Mouse (Mus musculus): ENCODE data around the gene Vcl. TPM values are rescaled to one million over a fixed set of nuclear protein-coding genes. Genes with fewer than 3 reads are reported as not detected.

The Vcl gene
- polyA plus RNA-seq, 1 experiment from 2014 or later: 57.7 TPM

DNA sequence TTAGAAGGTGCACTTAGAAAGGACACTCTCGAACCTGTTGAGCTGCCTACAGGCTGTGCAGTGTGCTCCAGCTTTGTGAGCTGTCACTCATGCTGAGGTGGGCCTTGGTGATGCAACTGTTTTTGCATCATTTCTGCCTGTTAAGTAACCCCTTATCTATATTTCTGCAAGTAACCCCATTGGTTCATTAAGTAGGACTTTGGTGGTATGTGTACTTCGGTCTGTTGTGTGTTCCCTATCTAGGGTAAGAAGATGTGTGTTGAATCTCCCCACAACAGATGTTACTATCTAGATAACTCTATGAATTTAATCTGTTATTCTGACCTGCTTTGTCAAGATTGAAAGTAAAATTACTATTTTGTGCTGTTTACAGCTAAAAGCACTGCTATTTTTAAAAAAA is 17.4 kb upstream of the Vcl start:
- Histone ChIP-seq H3K4me2 (replicated peaks; ENCODE audit: low read depth, low read length) (no peak overlapping the region), H3K4me3 (ENCODE audit: low read length) (no peak overlapping the region), H3K36me3 (ENCODE audit: insufficient read depth, low read length) (no peaks in the 10 kb centered on the region), H3K27me3 (ENCODE audit: insufficient read depth, low read length) (no peaks in the 10 kb centered on the region), H3K27ac (ENCODE audit: low read length) (no peak overlapping the region), H3K9me3 (ENCODE audit: low read length) (no peaks in the 10 kb centered on the region), H3K9ac (replicated peaks; ENCODE audit: low read length) (no peak overlapping the region), H3K4me1 (ENCODE audit: insufficient read depth, low read length) (no peaks in the 10 kb centered on the region)
- WGBS: 85% methylated on average over 2 of the region's 2 CpGs
- ATAC-seq (ENCODE audit: low FRiP score, low TSS enrichment): no peak

GRCm38 (mm10) chr14:20914415-20914814 is 14.8 kb upstream of the Vcl start:
- Histone ChIP-seq H3K4me1 (ENCODE audit: insufficient read depth, low read length) (no peaks in the 10 kb centered on the region), H3K27ac (ENCODE audit: low read length) (no peak overlapping the region), H3K9ac (replicated peaks; ENCODE audit: low read length) (no peak overlapping the region), H3K4me3 (ENCODE audit: low read length) (no peak overlapping the region), H3K27me3 (ENCODE audit: insufficient read depth, low read length) (no peaks in the 10 kb centered on the region), H3K4me2 (replicated peaks; ENCODE audit: low read depth, low read length) (no peak overlapping the region), H3K36me3 (ENCODE audit: insufficient read depth, low read length) (no peaks in the 10 kb centered on the region), H3K9me3 (ENCODE audit: low read length) (no peaks in the 10 kb centered on the region)
- ATAC-seq (ENCODE audit: low FRiP score, low TSS enrichment): no peak
- 42% methylated on average over 2 of the region's 2 CpGs for WGBS

- Histone ChIP-seq H3K4me3 (ENCODE audit: low read length) (no peak overlapping the region), H3K36me3 (ENCODE audit: insufficient read depth, low read length) (no peaks in the 10 kb centered on the region), H3K9ac (replicated peaks; ENCODE audit: low read length) (no peak overlapping the region), H3K27me3 (ENCODE audit: insufficient read depth, low read length) (no peaks in the 10 kb centered on the region), H3K27ac (ENCODE audit: low read length) (no peak overlapping the region), H3K4me1 (ENCODE audit: insufficient read depth, low read length) (no peaks in the 10 kb centered on the region), H3K9me3 (ENCODE audit: low read length) (no peaks in the 10 kb centered on the region), H3K4me2 (replicated peaks; ENCODE audit: low read depth, low read length) (no peak overlapping the region)
- no peak for ATAC-seq (ENCODE audit: low FRiP score, low TSS enrichment)
- 90% methylated on average over 7 of the region's 7 CpGs for WGBS
Measured at GRCm38 (mm10) chr14:20916625-20917612, 12.3 kb upstream of the Vcl start.

GRCm38 (mm10) chr14:20924071-20924789 is 5.0 kb upstream of the Vcl start:
- Histone ChIP-seq H3K4me3 (ENCODE audit: low read length) (no peak overlapping the region), H3K9me3 (ENCODE audit: low read length) (no peaks in the 10 kb centered on the region), H3K4me1 (ENCODE audit: insufficient read depth, low read length) (no peaks in the 10 kb centered on the region), H3K27ac (ENCODE audit: low read length) (no peak overlapping the region), H3K9ac (replicated peaks; ENCODE audit: low read length) (no peak overlapping the region), H3K36me3 (ENCODE audit: insufficient read depth, low read length) (no peaks in the 10 kb centered on the region), H3K4me2 (replicated peaks; ENCODE audit: low read depth, low read length) (no peak overlapping the region), H3K27me3 (ENCODE audit: insufficient read depth, low read length) (no peaks in the 10 kb centered on the region)
- ATAC-seq (ENCODE audit: low FRiP score, low TSS enrichment): no peak
- WGBS: 86% methylated on average over 5 of the region's 5 CpGs

- 88% methylated on average over 4 of the region's 4 CpGs for WGBS
- H3K4me3 ChIP-seq (ENCODE audit: low read length): no peak overlapping the region
- no peaks in the 10 kb centered on the region for H3K27me3 ChIP-seq (ENCODE audit: insufficient read depth, low read length)
- H3K36me3 ChIP-seq (ENCODE audit: insufficient read depth, low read length): no peaks in the 10 kb centered on the region
- H3K4me1 ChIP-seq (ENCODE audit: insufficient read depth, low read length): peaks cover 22% of the 10 kb centered on the region
- H3K9me3 ChIP-seq (ENCODE audit: low read length): no peaks in the 10 kb centered on the region
- no peak for ATAC-seq (ENCODE audit: low FRiP score, low TSS enrichment)
- no peak overlapping the region for H3K27ac ChIP-seq (ENCODE audit: low read length)
- 0 out of 2 replicates have a peak overlapping the region, but pooled peaks have one; percentile 59 for H3K4me2 ChIP-seq (replicated peaks; ENCODE audit: low read depth, low read length)
- H3K9ac ChIP-seq (replicated peaks; ENCODE audit: low read length): no peak overlapping the region
Measured at GRCm38 (mm10) chr14:20927470-20928307, 1.5 kb upstream of the Vcl start.

DNA sequence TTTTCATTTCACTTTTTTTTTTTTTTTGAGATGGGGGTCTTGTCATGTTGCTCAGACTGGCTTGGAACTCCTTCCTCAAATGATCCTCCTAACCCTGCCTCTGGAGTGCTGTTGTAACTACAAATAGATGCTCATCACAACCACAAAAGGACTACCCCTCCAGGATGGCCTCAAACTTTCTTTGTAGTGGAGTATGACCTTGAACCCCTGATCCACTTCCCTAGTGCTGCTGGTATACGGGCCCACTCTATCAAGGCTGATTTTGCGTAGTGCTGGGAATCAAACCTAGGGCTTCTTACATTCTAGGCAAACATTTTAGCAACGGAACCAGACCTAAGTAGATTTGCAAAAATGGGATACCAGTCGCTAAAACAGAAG is 901 bp upstream of the Vcl start:
- 25% methylated on average over 4 of the region's 4 CpGs for WGBS
- Histone ChIP-seq H3K27ac (ENCODE audit: low read length) (peak overlapping the region; percentile 43), H3K36me3 (ENCODE audit: insufficient read depth, low read length) (no peaks in the 10 kb centered on the region), H3K4me2 (replicated peaks; ENCODE audit: low read depth, low read length) (peak overlapping the region; percentile 59), H3K4me3 (ENCODE audit: low read length) (peak overlapping the region; percentile 83), H3K4me1 (ENCODE audit: insufficient read depth, low read length) (peaks cover 24% of the 10 kb centered on the region), H3K9ac (replicated peaks; ENCODE audit: low read length) (peak overlapping the region; percentile 74; the same call in 1 of the 2 replicates), H3K27me3 (ENCODE audit: insufficient read depth, low read length) (no peaks in the 10 kb centered on the region), H3K9me3 (ENCODE audit: low read length) (no peaks in the 10 kb centered on the region)
- no peak for ATAC-seq (ENCODE audit: low FRiP score, low TSS enrichment)

DNA sequence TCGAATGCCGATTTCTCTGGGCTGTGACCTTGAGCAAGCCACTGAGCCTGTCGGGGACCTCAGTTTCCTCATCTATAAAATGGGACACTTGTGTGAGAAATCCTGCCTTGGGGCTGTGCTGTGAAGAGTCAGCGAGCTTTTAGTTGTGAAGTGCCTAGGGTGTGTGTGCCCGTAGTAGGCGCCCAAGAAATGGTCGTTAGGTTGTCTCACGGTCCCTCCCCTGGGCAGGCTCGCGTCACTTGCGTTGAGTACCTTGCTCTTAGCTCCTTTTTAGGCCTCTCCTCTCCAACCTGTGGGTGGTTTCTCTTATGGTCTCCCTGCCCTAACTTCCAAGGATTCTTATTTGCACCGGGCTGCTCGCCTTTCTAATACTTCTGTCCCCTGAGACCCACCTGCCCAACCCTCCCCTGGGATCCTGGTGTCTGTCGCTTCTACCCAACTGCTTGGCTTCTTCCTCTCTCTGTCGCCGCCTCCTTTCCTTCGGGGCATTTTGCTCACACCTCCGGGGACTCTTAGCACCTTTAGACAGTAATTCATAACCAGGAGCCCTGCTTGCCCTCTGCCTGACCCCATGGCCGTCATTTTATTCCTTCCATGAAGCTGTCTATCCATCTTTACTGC is 726 bp downstream of the Vcl start:
- peak overlapping the region; percentile 76 for H3K27ac ChIP-seq (ENCODE audit: low read length)
- peak overlapping the region; percentile 74 for H3K9ac ChIP-seq (replicated peaks; ENCODE audit: low read length)
- H3K9me3 ChIP-seq (ENCODE audit: low read length): no peaks in the 10 kb centered on the region
- H3K36me3 ChIP-seq (ENCODE audit: insufficient read depth, low read length): no peaks in the 10 kb centered on the region
- H3K4me3 ChIP-seq (ENCODE audit: low read length): peak overlapping the region; percentile 83
- H3K4me2 ChIP-seq (replicated peaks; ENCODE audit: low read depth, low read length): peak overlapping the region; percentile 88
- WGBS: under 1% methylated on average over 19 of the region's 19 CpGs
- peaks cover 24% of the 10 kb centered on the region for H3K4me1 ChIP-seq (ENCODE audit: insufficient read depth, low read length)
- H3K27me3 ChIP-seq (ENCODE audit: insufficient read depth, low read length): no peaks in the 10 kb centered on the region
- ATAC-seq (ENCODE audit: low FRiP score, low TSS enrichment): peak; percentile 1

GRCm38 (mm10) chr14:20930481-20931391 is 1.5 kb downstream of the Vcl start:
- ATAC-seq (ENCODE audit: low FRiP score, low TSS enrichment): no peak
- 29% methylated on average over 8 of the region's 8 CpGs for WGBS
- H3K4me1 ChIP-seq (ENCODE audit: insufficient read depth, low read length): peaks cover 24% of the 10 kb centered on the region
- H3K4me3 ChIP-seq (ENCODE audit: low read length): peak overlapping the region; percentile 83
- H3K36me3 ChIP-seq (ENCODE audit: insufficient read depth, low read length): no peaks in the 10 kb centered on the region
- peak overlapping the region; percentile 53 for H3K27ac ChIP-seq (ENCODE audit: low read length)
- H3K9me3 ChIP-seq (ENCODE audit: low read length): no peaks in the 10 kb centered on the region
- no peaks in the 10 kb centered on the region for H3K27me3 ChIP-seq (ENCODE audit: insufficient read depth, low read length)
- H3K4me2 ChIP-seq (replicated peaks; ENCODE audit: low read depth, low read length): peak overlapping the region; percentile 88
- H3K9ac ChIP-seq (replicated peaks; ENCODE audit: low read length): peak overlapping the region; percentile 74

Measured in kidney, embryonic 16.5 days (tissue).